Mouse (Mus musculus) midbrain, embryonic 12.5 days (tissue): ENCODE results near the gene Myadml2. TPM values are rescaled to one million over a fixed set of nuclear protein-coding genes. Genes with fewer than 3 reads are reported as not detected.

ENCODE experiments used
- ATAC-seq: fragments of 200-750 bp; cut with Nextera tagmentation; 2 replicates; pipeline ENCODE4 v1.8.0; 2017; ENCODE audit warnings: low read depth, moderate TSS enrichment, moderate library complexity; ENCODE audit not compliant: low FRiP score
- H3K27ac ChIP-seq: fragments of 300-500 bp; sonication (generic); replicated peaks from 2 replicates; pipeline ENCODE4 v1.5.1; 2016; ENCODE audit warnings: mild to moderate bottlenecking
- H3K27me3 ChIP-seq: fragments of 300-500 bp; sonication (generic); 2 replicates; pipeline ENCODE4 v1.6.1; 2016; ENCODE audit warnings: mild to moderate bottlenecking
- H3K36me3 ChIP-seq: fragments of 300-500 bp; sonication (generic); 2 replicates; pipeline ENCODE4 v1.6.1; 2016
- H3K4me1 ChIP-seq: fragments of 300-500 bp; sonication (generic); 2 replicates; pipeline ENCODE4 v1.6.1; 2016
- H3K4me2 ChIP-seq: fragments of 300-500 bp; sonication (generic); replicated peaks from 2 replicates; pipeline ENCODE4 v1.6.1; 2016; ENCODE audit warnings: mild to moderate bottlenecking, moderate library complexity
- H3K4me3 ChIP-seq: fragments of 300-500 bp; sonication (generic); 2 replicates; pipeline ENCODE4 v1.5.1; 2016; ENCODE audit warnings: mild to moderate bottlenecking
- H3K9ac ChIP-seq: fragments of 300-500 bp; sonication (generic); replicated peaks from 2 replicates; pipeline ENCODE4 v1.6.1; 2016; ENCODE audit warnings: mild to moderate bottlenecking, moderate library complexity
- H3K9me3 ChIP-seq: fragments of 300-500 bp; sonication (generic); 2 replicates; pipeline ENCODE4 v1.6.1; 2016; ENCODE audit warnings: mild to moderate bottlenecking
- WGBS: fragments of 180-500 bp; shearing (Covaris S2); methylation state at CpG from one replicate; pipeline ENCODE4 v1.1.7; 2016; 5-methylcytosine and 5-hydroxymethylcytosine counted together
- polyA plus RNA-seq: library from polyadenylated mRNA; unstranded; fragments of >200 nt; fragmentation: Nextera tagmentation; extraction: Ambion mirVana; gene quantifications from 2 replicates; pipeline ENCODE4 v1.2.1, GENCODE M21; 2016

Gene Myadml2
- polyA plus RNA-seq, 1 experiment from 2014 or later: not detected

DNA sequence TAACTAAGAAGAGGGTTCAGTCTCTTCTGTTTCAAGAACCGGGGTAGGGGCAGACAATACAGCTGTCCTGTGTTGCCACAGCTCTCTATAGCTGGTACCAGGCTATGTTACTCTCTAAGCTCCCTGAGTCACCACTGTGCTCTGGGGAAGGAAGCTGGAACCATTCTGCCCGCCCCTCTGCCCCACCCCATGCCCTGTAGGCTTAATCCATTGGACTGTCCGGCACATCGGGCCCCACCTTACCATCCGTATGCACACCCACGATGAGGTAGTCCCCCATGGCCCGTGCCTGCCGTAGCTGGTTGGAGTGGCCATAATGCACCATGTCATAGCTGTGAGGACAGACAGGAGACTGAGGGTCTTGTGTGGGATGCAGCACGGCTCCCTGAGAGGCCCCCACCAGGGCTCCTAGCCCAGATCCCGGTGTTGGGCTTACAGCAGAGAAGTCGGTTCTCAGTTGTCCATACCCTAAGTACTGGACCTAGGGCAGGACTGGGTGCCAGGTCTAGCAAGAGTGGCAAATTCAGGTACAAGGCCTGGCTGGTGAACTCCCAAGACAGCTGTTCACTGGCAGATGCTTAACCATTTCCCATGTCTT is 32.3 kb downstream of the Myadml2 start:
- no peak for ATAC-seq
- Histone ChIP-seq H3K9ac (no peak overlapping the region), H3K4me3 (no peak overlapping the region), H3K4me1 (peaks cover 20% of the 10 kb centered on the region), H3K27me3 (no peaks in the 10 kb centered on the region), H3K27ac (no peak overlapping the region; the same call in 1 of the 2 replicates), H3K4me2 (no peak overlapping the region), H3K36me3 (peaks cover 69% of the 10 kb centered on the region), H3K9me3 (no peaks in the 10 kb centered on the region)
- WGBS: 95% methylated on average over 11 of the region's 11 CpGs

DNA sequence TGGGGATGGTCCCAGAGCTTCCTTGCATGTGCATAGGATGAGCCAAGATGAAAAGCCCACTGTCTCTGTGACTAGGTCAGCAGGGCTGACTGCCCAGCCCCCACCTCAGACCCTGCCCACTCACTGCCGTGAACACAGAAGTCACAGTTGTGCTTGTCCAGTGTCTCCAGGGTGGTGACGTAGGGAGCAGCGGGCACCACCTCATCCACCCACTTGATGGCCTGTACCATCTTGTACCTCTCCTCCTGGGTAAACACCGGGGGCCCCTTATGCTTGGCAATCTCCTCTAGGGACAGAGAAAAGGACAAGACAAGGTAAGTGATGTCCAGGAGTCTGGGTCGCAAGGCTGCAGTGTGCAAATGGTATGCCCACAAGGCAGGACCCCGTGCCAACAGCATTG is 32.8 kb downstream of the Myadml2 start:
- no peak overlapping the region for H3K4me2 ChIP-seq
- H3K9me3 ChIP-seq: no peaks in the 10 kb centered on the region
- ATAC-seq: no peak
- peaks cover 20% of the 10 kb centered on the region for H3K4me1 ChIP-seq
- WGBS: 95% methylated on average over 6 of the region's 6 CpGs
- H3K4me3 ChIP-seq: no peak overlapping the region
- H3K9ac ChIP-seq: no peak overlapping the region
- peaks cover 69% of the 10 kb centered on the region for H3K36me3 ChIP-seq
- H3K27ac ChIP-seq: no peak overlapping the region
- no peaks in the 10 kb centered on the region for H3K27me3 ChIP-seq

DNA sequence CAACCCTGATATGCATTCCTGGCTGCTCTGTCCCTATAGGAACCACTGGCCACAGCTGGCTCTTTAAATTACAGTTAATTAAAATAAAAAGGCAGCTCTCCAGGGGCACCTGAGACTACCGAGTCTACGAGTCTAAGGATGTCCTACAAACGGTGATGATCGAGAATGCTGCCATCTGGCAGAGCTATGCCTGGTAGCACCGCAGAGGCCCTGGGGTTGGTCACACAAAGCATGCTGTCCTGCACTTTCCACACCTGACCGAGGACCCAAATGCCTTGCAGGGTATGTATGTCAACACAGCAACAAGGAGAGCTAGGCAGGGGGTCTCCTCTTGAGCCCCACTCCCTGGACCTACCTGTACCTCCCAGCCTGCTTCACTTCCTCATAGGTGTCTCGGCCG is 34.0 kb downstream of the Myadml2 start:
- H3K27me3 ChIP-seq: peaks cover 9% of the 10 kb centered on the region
- no peak overlapping the region for H3K9ac ChIP-seq
- no peak for ATAC-seq
- H3K4me1 ChIP-seq: peaks cover 26% of the 10 kb centered on the region
- H3K9me3 ChIP-seq: no peaks in the 10 kb centered on the region
- H3K4me2 ChIP-seq: no peak overlapping the region
- H3K36me3 ChIP-seq: peaks cover 70% of the 10 kb centered on the region
- WGBS: 87% methylated on average over 8 of the region's 8 CpGs
- no peak overlapping the region for H3K4me3 ChIP-seq
- H3K27ac ChIP-seq: no peak overlapping the region

DNA sequence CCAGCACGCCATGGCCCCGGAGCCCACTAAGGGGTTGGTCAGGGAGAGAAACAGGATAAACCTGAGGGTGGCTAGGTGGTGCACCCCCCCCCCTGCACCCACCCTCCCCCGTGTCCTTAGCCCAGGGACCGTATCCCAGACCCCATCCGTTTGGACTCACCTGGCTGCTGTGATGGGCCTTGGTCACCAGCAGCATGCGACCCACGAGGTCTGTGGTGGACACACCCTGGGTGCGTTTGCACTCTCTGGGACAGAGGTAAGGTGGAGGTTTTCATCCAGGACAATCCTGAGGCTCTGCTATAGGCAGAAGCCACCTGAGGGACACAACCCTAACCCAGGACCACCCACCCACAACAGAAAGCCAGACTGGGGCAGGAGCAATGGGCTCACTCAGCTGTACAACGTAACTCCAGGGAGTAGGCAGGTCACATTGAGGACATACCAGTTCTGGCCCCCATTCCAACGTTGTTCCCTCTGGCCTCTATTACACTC is 34.4 kb downstream of the Myadml2 start:
- H3K36me3 ChIP-seq: peaks cover 65% of the 10 kb centered on the region
- 88% methylated on average over 10 of the region's 10 CpGs for WGBS
- H3K27me3 ChIP-seq: peaks cover 14% of the 10 kb centered on the region
- no peaks in the 10 kb centered on the region for H3K9me3 ChIP-seq
- H3K4me3 ChIP-seq: no peak overlapping the region
- no peak for ATAC-seq
- H3K9ac ChIP-seq: no peak overlapping the region
- peaks cover 30% of the 10 kb centered on the region for H3K4me1 ChIP-seq
- no peak overlapping the region for H3K27ac ChIP-seq
- no peak overlapping the region for H3K4me2 ChIP-seq

DNA sequence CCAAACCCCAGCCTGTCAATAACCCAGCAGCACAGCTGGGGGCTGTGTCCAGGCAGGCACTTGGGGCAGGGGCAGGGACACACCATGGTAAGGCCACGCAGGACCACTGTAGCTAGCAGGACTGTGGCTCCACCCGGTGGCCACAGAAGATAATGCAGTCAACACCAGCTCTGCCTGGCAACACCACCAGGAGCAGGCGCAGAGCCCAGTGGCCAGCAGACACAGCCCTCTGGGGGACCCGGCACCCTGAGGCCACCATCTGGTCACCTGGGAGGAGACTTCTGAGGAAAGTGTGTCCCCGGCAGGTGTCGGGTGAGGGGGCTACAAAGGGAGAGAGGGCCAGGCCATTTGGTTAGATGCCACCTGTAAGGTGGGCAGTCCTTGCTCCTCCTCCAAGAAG is 35.2 kb downstream of the Myadml2 start:
- peaks cover 22% of the 10 kb centered on the region for H3K27me3 ChIP-seq
- peaks cover 60% of the 10 kb centered on the region for H3K36me3 ChIP-seq
- ATAC-seq: no peak; the same call in 1 of the 2 replicates
- no peak overlapping the region for H3K27ac ChIP-seq
- H3K9ac ChIP-seq: no peak overlapping the region
- no peak overlapping the region for H3K4me3 ChIP-seq
- no peaks in the 10 kb centered on the region for H3K9me3 ChIP-seq
- WGBS: 42% methylated on average over 6 of the region's 6 CpGs
- H3K4me1 ChIP-seq: peaks cover 38% of the 10 kb centered on the region
- H3K4me2 ChIP-seq: no peak overlapping the region

DNA sequence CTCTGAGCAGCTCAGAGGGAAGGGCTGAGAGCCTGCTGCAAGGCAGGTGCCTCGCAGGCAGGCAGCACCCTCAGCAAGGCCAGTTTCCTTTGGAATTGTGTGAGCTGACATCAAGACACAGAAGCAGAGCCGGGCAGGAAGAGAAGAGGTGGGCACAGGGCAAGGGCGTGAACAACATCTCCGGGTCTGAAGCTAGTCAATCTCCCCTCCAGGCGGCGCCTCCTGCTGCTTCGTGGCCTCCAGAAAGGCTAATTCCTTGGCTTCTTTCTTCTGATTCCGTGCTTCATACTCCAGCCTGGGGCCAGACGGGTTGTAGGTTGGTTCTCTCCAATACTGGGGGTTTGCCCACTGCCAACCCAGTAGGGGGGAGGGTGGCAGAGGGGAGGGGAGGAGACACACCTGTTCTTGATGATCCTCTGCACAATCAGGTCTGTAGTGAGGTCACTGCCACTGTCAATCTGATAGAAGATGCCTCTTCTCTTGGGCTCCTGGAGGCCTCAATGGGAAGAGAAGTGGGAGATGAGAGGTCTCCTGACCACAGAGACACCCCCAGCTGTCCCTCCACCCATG is 37.4 kb downstream of the Myadml2 start:
- H3K4me1 ChIP-seq: peaks cover 24% of the 10 kb centered on the region
- peaks cover 70% of the 10 kb centered on the region for H3K36me3 ChIP-seq
- no peak for ATAC-seq
- 73% methylated on average over 9 of the region's 9 CpGs for WGBS
- H3K27ac ChIP-seq: no peak overlapping the region
- H3K9ac ChIP-seq: no peak overlapping the region
- no peaks in the 10 kb centered on the region for H3K9me3 ChIP-seq
- no peak overlapping the region for H3K4me3 ChIP-seq
- no peak overlapping the region for H3K4me2 ChIP-seq
- H3K27me3 ChIP-seq: peaks cover 37% of the 10 kb centered on the region

DNA sequence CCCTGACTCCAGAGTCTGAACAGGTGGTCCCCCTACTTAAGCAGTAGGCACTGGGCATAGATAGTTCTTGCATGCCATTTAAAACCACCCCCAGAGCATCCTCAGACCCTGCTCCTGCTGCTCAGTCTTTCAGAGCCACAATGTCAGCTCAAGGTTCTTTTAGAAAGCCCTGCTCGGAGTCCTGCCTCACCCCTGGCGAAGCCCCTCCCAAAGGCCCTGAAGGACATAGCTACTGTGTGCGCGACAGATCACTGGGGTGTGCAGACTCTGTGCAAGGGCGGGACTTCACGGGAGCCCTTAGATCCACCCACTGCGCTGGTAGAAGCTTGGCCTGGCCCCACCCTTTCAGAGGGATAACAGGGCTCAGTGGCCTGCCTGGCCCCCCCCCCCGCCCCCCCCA is 38.7 kb downstream of the Myadml2 start:
- no peaks in the 10 kb centered on the region for H3K9me3 ChIP-seq
- no peak for ATAC-seq

DNA sequence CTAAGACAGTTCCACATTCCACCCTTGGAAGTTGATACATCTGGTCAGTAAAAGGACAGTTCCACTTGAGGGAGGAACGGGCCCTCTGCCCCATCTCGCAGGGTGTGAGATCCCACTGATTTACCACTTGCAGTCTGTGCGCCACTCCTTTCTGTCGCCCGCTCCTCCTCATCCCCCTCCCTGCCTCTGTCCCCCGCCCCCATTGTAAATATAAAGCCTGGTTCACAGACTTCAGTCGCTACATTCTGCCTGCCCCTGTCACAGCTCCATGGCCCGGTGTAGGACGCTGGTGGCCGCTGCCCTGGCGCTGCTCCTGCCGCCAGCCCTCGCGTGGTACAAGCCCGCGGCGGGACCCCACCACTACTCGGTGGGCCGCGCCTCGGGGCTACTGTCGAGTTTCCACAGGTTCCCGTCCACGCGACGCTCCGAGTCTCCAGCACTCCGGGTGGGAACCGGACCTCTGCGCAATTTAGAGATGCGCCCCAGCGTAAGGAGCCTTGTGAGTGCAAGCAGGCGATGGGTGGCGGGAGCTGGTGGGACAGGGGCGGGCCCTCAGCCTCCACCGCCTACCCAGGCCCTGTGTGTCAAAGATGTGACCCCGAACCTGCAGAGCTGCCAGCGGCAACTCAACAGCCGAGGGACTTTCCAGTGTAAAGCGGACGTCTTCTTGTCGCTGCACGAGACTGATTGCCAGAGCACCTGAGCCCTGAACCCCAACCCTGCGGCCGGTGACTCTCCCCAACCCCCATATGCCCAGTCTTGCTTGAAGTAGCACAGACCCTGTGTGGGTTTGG is 39.5 kb downstream of the Myadml2 start, which contains the start of gene Npb:
Npb (plus strand) TSS at position 237 of the 794 bp plus-strand sequence.
- H3K27ac ChIP-seq: no peak within 1 kb of the TSS
- peaks cover 76% of the 10 kb centered on the region for H3K36me3 ChIP-seq
- peak within 1 kb of the TSS; percentile 45 for H3K4me2 ChIP-seq
- H3K4me1 ChIP-seq: peaks cover 19% of the 10 kb centered on the region
- ATAC-seq: no peak
- 6% methylated on average over 45 of the region's 45 CpGs for WGBS
- peak within 1 kb of the TSS; percentile 21 for H3K4me3 ChIP-seq
- peak within 1 kb of the TSS; percentile 47 for H3K9ac ChIP-seq
- no peaks in the 10 kb centered on the region for H3K9me3 ChIP-seq
- H3K27me3 ChIP-seq: peaks cover 37% of the 10 kb centered on the region

More for the DNA sequence above, 38.7 kb downstream of the Myadml2 start:
- no peak overlapping the region for H3K4me3 ChIP-seq
- 30% methylated on average over 8 of the region's 8 CpGs for WGBS
- H3K4me2 ChIP-seq: no peak overlapping the region
- H3K4me1 ChIP-seq: peaks cover 22% of the 10 kb centered on the region
- H3K27me3 ChIP-seq: peaks cover 37% of the 10 kb centered on the region
- H3K9ac ChIP-seq: 0 out of 2 replicates have a peak overlapping the region, but pooled peaks have one; percentile 47
- peaks cover 76% of the 10 kb centered on the region for H3K36me3 ChIP-seq
- no peak overlapping the region for H3K27ac ChIP-seq

GRCm38 (mm10) chr11:120606764-120607163 is 41.2 kb downstream of the Myadml2 start:
- ATAC-seq: no peak
- 83% methylated on average over 4 of the region's 4 CpGs for WGBS

GRCm38 (mm10) chr11:120605667-120606066 is 42.3 kb downstream of the Myadml2 start:
- WGBS: 93% methylated on average over 7 of the region's 7 CpGs
- ATAC-seq: no peak
- Histone ChIP-seq H3K27me3 (peaks cover 37% of the 10 kb centered on the region), H3K4me3 (no peak overlapping the region), H3K4me1 (peaks cover 19% of the 10 kb centered on the region), H3K9ac (no peak overlapping the region), H3K36me3 (peaks cover 71% of the 10 kb centered on the region), H3K4me2 (no peak overlapping the region), H3K27ac (no peak overlapping the region), H3K9me3 (no peaks in the 10 kb centered on the region)

More at GRCm38 (mm10) chr11:120606764-120607163, 41.2 kb downstream of the Myadml2 start:
- Histone ChIP-seq H3K4me1 (peaks cover 19% of the 10 kb centered on the region), H3K9me3 (no peaks in the 10 kb centered on the region), H3K27me3 (peaks cover 37% of the 10 kb centered on the region), H3K4me3 (no peak overlapping the region), H3K9ac (no peak overlapping the region), H3K4me2 (no peak overlapping the region), H3K27ac (no peak overlapping the region), H3K36me3 (peaks cover 76% of the 10 kb centered on the region)

GRCm38 (mm10) chr11:120603545-120603944 is 44.4 kb downstream of the Myadml2 start:
- peaks cover 64% of the 10 kb centered on the region for H3K36me3 ChIP-seq
- H3K27ac ChIP-seq: no peak overlapping the region
- 84% methylated on average over 2 of the region's 2 CpGs for WGBS
- H3K9me3 ChIP-seq: no peaks in the 10 kb centered on the region
- H3K9ac ChIP-seq: no peak overlapping the region
- no peak overlapping the region for H3K4me3 ChIP-seq
- no peak overlapping the region for H3K4me2 ChIP-seq
- H3K27me3 ChIP-seq: peaks cover 23% of the 10 kb centered on the region
- peaks cover 21% of the 10 kb centered on the region for H3K4me1 ChIP-seq
- no peak for ATAC-seq

GRCm38 (mm10) chr11:120600716-120601115 is 47.2 kb downstream of the Myadml2 start:
- no peak for ATAC-seq
- H3K36me3 ChIP-seq: peaks cover 64% of the 10 kb centered on the region
- WGBS: 96% methylated on average over 3 of the region's 3 CpGs

More at GRCm38 (mm10) chr11:120600716-120601115, 47.2 kb downstream of the Myadml2 start:
- Histone ChIP-seq H3K27me3 (no peaks in the 10 kb centered on the region), H3K4me3 (no peak overlapping the region), H3K4me2 (no peak overlapping the region), H3K27ac (no peak overlapping the region), H3K4me1 (peaks cover 28% of the 10 kb centered on the region), H3K9ac (no peak overlapping the region), H3K9me3 (no peaks in the 10 kb centered on the region)
